Mouse (Mus musculus): ENCODE results near the gene 1700021F05Rik. TPM values are rescaled to one million over a fixed set of nuclear protein-coding genes. Genes with fewer than 3 reads are reported as not detected.
"Not testable (repeated sequence)": the region's sequence is repeated elsewhere in the genome, so short reads cannot be mapped to it uniquely, and the experiment has no call there.

1700021F05Rik gene
- polyA plus RNA-seq, 1 experiment from 2014 or later: 66.6 TPM

GRCm38 (mm10) chr10:43534382-43534781 lies 6.4 kb downstream of the 1700021F05Rik start:
- Histone ChIP-seq H3K27me3 (ENCODE audit: control insufficient read depth, insufficient read depth, low read length) (no peaks in the 10 kb centered on the region), H3K4me3 (ENCODE audit: low read depth, low read length) (no peak overlapping the region), H3K27ac (replicated peaks; ENCODE audit: low read depth, low read length) (no peak overlapping the region), H3K4me1 (ENCODE audit: control insufficient read depth, insufficient read depth, low read length) (no peaks in the 10 kb centered on the region), H3K4me2 (ENCODE audit: low read depth, severe bottlenecking) (no peak overlapping the region), H3K9ac (ENCODE audit: low read length) (no peak overlapping the region), H3K9me3 (ENCODE audit: control insufficient read depth, low read length) (no peaks in the 10 kb centered on the region), H3K36me3 (ENCODE audit: control insufficient read depth, insufficient read depth, low read length) (peaks cover 6% of the 10 kb centered on the region; the same call in 1 of the 2 replicates)
- ATAC-seq (ENCODE audit: insufficient number of reproducible peaks, low FRiP score, low TSS enrichment, low read depth) (no peak), DNase-seq (ENCODE audit: low spot score) (no peak)
- WGBS: 87% methylated on average over 1 of the region's 1 CpGs

GRCm38 (mm10) chr10:43527283-43528269 lies 13.2 kb downstream of the 1700021F05Rik start:
- ATAC-seq (ENCODE audit: insufficient number of reproducible peaks, low FRiP score, low TSS enrichment, low read depth): no peak
- H3K4me3 ChIP-seq (ENCODE audit: low read depth, low read length): no peak overlapping the region
- 59% methylated on average over 15 of the region's 15 CpGs for WGBS

GRCm38 (mm10) chr10:43523931-43524330 lies 16.9 kb downstream of the 1700021F05Rik start, which contains the start of gene Gm9803:
Gene Gm9803, plus strand, starts transcription at chr10:43524084.
- not testable (repeated sequence) for ATAC-seq (ENCODE audit: insufficient number of reproducible peaks, low FRiP score, low TSS enrichment, low read depth); DNase-seq (ENCODE audit: low spot score); H3K4me3 ChIP-seq (ENCODE audit: low read depth, low read length); H3K36me3 ChIP-seq (ENCODE audit: control insufficient read depth, insufficient read depth, low read length); H3K27me3 ChIP-seq (ENCODE audit: control insufficient read depth, insufficient read depth, low read length); H3K4me2 ChIP-seq (ENCODE audit: low read depth, severe bottlenecking); H3K27ac ChIP-seq (replicated peaks; ENCODE audit: low read depth, low read length); H3K4me1 ChIP-seq (ENCODE audit: control insufficient read depth, insufficient read depth, low read length); H3K9ac ChIP-seq (ENCODE audit: low read length); H3K9me3 ChIP-seq (ENCODE audit: control insufficient read depth, low read length)
- WGBS: 92% methylated on average over 10 of the region's 10 CpGs

More at GRCm38 (mm10) chr10:43527283-43528269, 13.2 kb downstream of the 1700021F05Rik start:
- peaks cover 6% of the 10 kb centered on the region; the same call in 1 of the 2 replicates for H3K36me3 ChIP-seq (ENCODE audit: control insufficient read depth, insufficient read depth, low read length)
- no peak for DNase-seq (ENCODE audit: low spot score)
- peak overlapping the region; percentile 43; the same call in 1 of the 2 replicates for H3K27ac ChIP-seq (replicated peaks; ENCODE audit: low read depth, low read length)
- H3K4me2 ChIP-seq (ENCODE audit: low read depth, severe bottlenecking): no peak overlapping the region
- H3K9ac ChIP-seq (ENCODE audit: low read length): no peak overlapping the region
- H3K27me3 ChIP-seq (ENCODE audit: control insufficient read depth, insufficient read depth, low read length): no peaks in the 10 kb centered on the region
- no peaks in the 10 kb centered on the region for H3K4me1 ChIP-seq (ENCODE audit: control insufficient read depth, insufficient read depth, low read length)
- no peaks in the 10 kb centered on the region for H3K9me3 ChIP-seq (ENCODE audit: control insufficient read depth, low read length)

GRCm38 (mm10) chr10:43519977-43520376 lies 20.8 kb downstream of the 1700021F05Rik start:
- Histone ChIP-seq H3K4me1 (ENCODE audit: control insufficient read depth, insufficient read depth, low read length) (no peaks in the 10 kb centered on the region), H3K9ac (ENCODE audit: low read length) (no peak overlapping the region), H3K4me2 (ENCODE audit: low read depth, severe bottlenecking) (no peak overlapping the region), H3K27me3 (ENCODE audit: control insufficient read depth, insufficient read depth, low read length) (no peaks in the 10 kb centered on the region), H3K27ac (replicated peaks; ENCODE audit: low read depth, low read length) (no peak overlapping the region), H3K36me3 (ENCODE audit: control insufficient read depth, insufficient read depth, low read length) (peaks cover 4% of the 10 kb centered on the region; the same call in 1 of the 2 replicates), H3K9me3 (ENCODE audit: control insufficient read depth, low read length) (no peaks in the 10 kb centered on the region), H3K4me3 (ENCODE audit: low read depth, low read length) (no peak overlapping the region)
- WGBS: 100% methylated on average over 2 of the region's 2 CpGs
- DNase-seq (ENCODE audit: low spot score) (no peak), ATAC-seq (ENCODE audit: insufficient number of reproducible peaks, low FRiP score, low TSS enrichment, low read depth) (no peak)

- Histone ChIP-seq H3K9me3 (ENCODE audit: control insufficient read depth, low read length) (no peaks in the 10 kb centered on the region), H3K27me3 (ENCODE audit: control insufficient read depth, insufficient read depth, low read length) (no peaks in the 10 kb centered on the region), H3K4me2 (ENCODE audit: low read depth, severe bottlenecking) (no peak overlapping the region), H3K36me3 (ENCODE audit: control insufficient read depth, insufficient read depth, low read length) (peaks cover 4% of the 10 kb centered on the region; the same call in 1 of the 2 replicates), H3K4me3 (ENCODE audit: low read depth, low read length) (no peak overlapping the region), H3K27ac (replicated peaks; ENCODE audit: low read depth, low read length) (no peak overlapping the region), H3K4me1 (ENCODE audit: control insufficient read depth, insufficient read depth, low read length) (no peaks in the 10 kb centered on the region), H3K9ac (ENCODE audit: low read length) (no peak overlapping the region)
- ATAC-seq (ENCODE audit: insufficient number of reproducible peaks, low FRiP score, low TSS enrichment, low read depth) (no peak), DNase-seq (ENCODE audit: low spot score) (no peak)
- WGBS: 75% methylated on average over 12 of the region's 13 CpGs
These were observed 22.4 kb downstream of the 1700021F05Rik start for GRCm38 (mm10) chr10:43518368-43518767.

GRCm38 (mm10) chr10:43517836-43518235 lies 23.0 kb downstream of the 1700021F05Rik start:
- peaks cover 7% of the 10 kb centered on the region for H3K36me3 ChIP-seq (ENCODE audit: control insufficient read depth, insufficient read depth, low read length)
- DNase-seq (ENCODE audit: low spot score): no peak
- H3K27ac ChIP-seq (replicated peaks; ENCODE audit: low read depth, low read length): no peak overlapping the region
- H3K9me3 ChIP-seq (ENCODE audit: control insufficient read depth, low read length): no peaks in the 10 kb centered on the region
- no peak for ATAC-seq (ENCODE audit: insufficient number of reproducible peaks, low FRiP score, low TSS enrichment, low read depth)
- no peaks in the 10 kb centered on the region for H3K27me3 ChIP-seq (ENCODE audit: control insufficient read depth, insufficient read depth, low read length)
- no peak overlapping the region for H3K9ac ChIP-seq (ENCODE audit: low read length)
- H3K4me3 ChIP-seq (ENCODE audit: low read depth, low read length): no peak overlapping the region
- H3K4me1 ChIP-seq (ENCODE audit: control insufficient read depth, insufficient read depth, low read length): no peaks in the 10 kb centered on the region
- WGBS: 71% methylated on average over 4 of the region's 4 CpGs
- H3K4me2 ChIP-seq (ENCODE audit: low read depth, severe bottlenecking): no peak overlapping the region

- no peak overlapping the region for H3K9ac ChIP-seq (ENCODE audit: low read length)
- no peak for DNase-seq (ENCODE audit: low spot score)
- 69% methylated on average over 6 of the region's 6 CpGs for WGBS
- no peak for ATAC-seq (ENCODE audit: insufficient number of reproducible peaks, low FRiP score, low TSS enrichment, low read depth)
- H3K9me3 ChIP-seq (ENCODE audit: control insufficient read depth, low read length): no peaks in the 10 kb centered on the region
- H3K27me3 ChIP-seq (ENCODE audit: control insufficient read depth, insufficient read depth, low read length): no peaks in the 10 kb centered on the region
- no peaks in the 10 kb centered on the region for H3K4me1 ChIP-seq (ENCODE audit: control insufficient read depth, insufficient read depth, low read length)
- no peak overlapping the region for H3K4me3 ChIP-seq (ENCODE audit: low read depth, low read length)
- H3K36me3 ChIP-seq (ENCODE audit: control insufficient read depth, insufficient read depth, low read length): peaks cover 9% of the 10 kb centered on the region
- H3K27ac ChIP-seq (replicated peaks; ENCODE audit: low read depth, low read length): no peak overlapping the region
- H3K4me2 ChIP-seq (ENCODE audit: low read depth, severe bottlenecking): no peak overlapping the region
These were observed 23.7 kb downstream of the 1700021F05Rik start for GRCm38 (mm10) chr10:43516992-43517660.

- Histone ChIP-seq H3K36me3 (ENCODE audit: control insufficient read depth, insufficient read depth, low read length) (peaks cover 23% of the 10 kb centered on the region), H3K4me2 (ENCODE audit: low read depth, severe bottlenecking) (no peak overlapping the region), H3K9me3 (ENCODE audit: control insufficient read depth, low read length) (no peaks in the 10 kb centered on the region), H3K4me3 (ENCODE audit: low read depth, low read length) (no peak overlapping the region), H3K4me1 (ENCODE audit: control insufficient read depth, insufficient read depth, low read length) (no peaks in the 10 kb centered on the region), H3K27me3 (ENCODE audit: control insufficient read depth, insufficient read depth, low read length) (no peaks in the 10 kb centered on the region), H3K27ac (replicated peaks; ENCODE audit: low read depth, low read length) (no peak overlapping the region), H3K9ac (ENCODE audit: low read length) (no peak overlapping the region)
- 95% methylated on average over 10 of the region's 10 CpGs for WGBS
- ATAC-seq (ENCODE audit: insufficient number of reproducible peaks, low FRiP score, low TSS enrichment, low read depth): no peak
- DNase-seq (ENCODE audit: low spot score): no peak
These were observed 27.8 kb downstream of the 1700021F05Rik start for GRCm38 (mm10) chr10:43512976-43513375.

Data from limb, embryonic 11.5 days (tissue).